Mouse (Mus musculus) liver, embryonic 11.5 days (tissue): ENCODE measurements around the gene Zfp385c. TPM values are rescaled to one million over a fixed set of nuclear protein-coding genes. Genes with fewer than 3 reads are reported as not detected.

ENCODE experiments used
- ATAC-seq: fragments of 200-750 bp; cut with Nextera tagmentation; replicated peaks from 2 replicates; pipeline ENCODE4 v1.8.0; 2017; ENCODE audit warnings: moderate number of reproducible peaks, mild to moderate bottlenecking, moderate TSS enrichment, moderate library complexity; ENCODE audit not compliant: low FRiP score
- DNase-seq: peaks from one replicate; pipeline ENCODE4 v3.0.0-alpha.2; 2017; ENCODE audit warnings: low spot score
- H3K27ac ChIP-seq: fragments of 300-500 bp; sonication (generic); 2 replicates; pipeline ENCODE4 v1.5.1; 2014; ENCODE audit warnings: mild to moderate bottlenecking, low read depth, low read length, control low read depth
- H3K27me3 ChIP-seq: fragments of 300-500 bp; sonication (generic); replicated peaks from 2 replicates; pipeline ENCODE4 v1.6.1; 2014; ENCODE audit warnings: low read length, mixed read lengths; ENCODE audit not compliant: control insufficient read depth, insufficient read depth
- H3K36me3 ChIP-seq: fragments of 300-500 bp; sonication (generic); 2 replicates; pipeline ENCODE4 v1.6.1; 2014; ENCODE audit warnings: mild to moderate bottlenecking, low read length, moderate library complexity, mixed read lengths; ENCODE audit not compliant: control insufficient read depth, insufficient read depth
- H3K4me1 ChIP-seq: fragments of 300-500 bp; sonication (generic); replicated peaks from 2 replicates; pipeline ENCODE4 v1.6.1; 2014; ENCODE audit warnings: low read length, mixed read lengths; ENCODE audit not compliant: control insufficient read depth, insufficient read depth
- H3K4me2 ChIP-seq: fragments of 300-500 bp; sonication (generic); 2 replicates; pipeline ENCODE4 v1.6.1; 2014; ENCODE audit warnings: mild to moderate bottlenecking, control low read depth, moderate library complexity
- H3K4me3 ChIP-seq: fragments of 300-500 bp; sonication (generic); 2 replicates; pipeline ENCODE4 v1.5.1; 2014; ENCODE audit warnings: low read depth, low read length, control low read depth
- H3K9ac ChIP-seq: fragments of 300-500 bp; sonication (generic); 2 replicates; pipeline ENCODE4 v1.6.1; 2014; ENCODE audit warnings: low read depth, low read length, control low read depth
- H3K9me3 ChIP-seq: fragments of 300-500 bp; sonication (generic); 2 replicates; pipeline ENCODE4 v1.6.1; 2016; ENCODE audit warnings: low read length, inconsistent platforms, mixed read lengths; ENCODE audit not compliant: control insufficient read depth
- WGBS: fragments of 180-500 bp; shearing (Covaris S2); extraction: QIAGEN DNeasy Blood & Tissue Kit; methylation state at CpG from one replicate; pipeline ENCODE4 v1.1.7; 2014; 5-methylcytosine and 5-hydroxymethylcytosine counted together
- polyA plus RNA-seq: library from polyadenylated mRNA; unstranded; fragments of >200 nt; fragmentation: Nextera tagmentation; extraction: Ambion mirVana; gene quantifications from 2 replicates; pipeline ENCODE4 v1.2.1, GENCODE M21; 2014

The Zfp385c gene
- polyA plus RNA-seq, 1 experiment from 2014 or later: not detected

GRCm38 (mm10) chr11:100640159-100640906, 51.9 kb downstream of the Zfp385c start:
- 8% methylated on average over 52 of the region's 52 CpGs for WGBS
- ATAC-seq (no peak), DNase-seq (no peak)
- H3K9me3 ChIP-seq: no peaks in the 10 kb centered on the region
- no peak overlapping the region for H3K27ac ChIP-seq
- no peaks in the 10 kb centered on the region for H3K36me3 ChIP-seq
- H3K4me2 ChIP-seq: peak overlapping the region; percentile 63
- H3K4me3 ChIP-seq: peak overlapping the region; percentile 32
- peaks cover 37% of the 10 kb centered on the region for H3K27me3 ChIP-seq
- no peaks in the 10 kb centered on the region for H3K4me1 ChIP-seq
- no peak overlapping the region for H3K9ac ChIP-seq

GRCm38 (mm10) chr11:100634530-100634929, 57.7 kb downstream of the Zfp385c start:
- no peaks in the 10 kb centered on the region for H3K36me3 ChIP-seq
- H3K27ac ChIP-seq: no peak overlapping the region
- H3K9ac ChIP-seq: no peak overlapping the region
- WGBS: 65% methylated on average over 7 of the region's 7 CpGs
- H3K4me3 ChIP-seq: no peak overlapping the region
- no peaks in the 10 kb centered on the region for H3K4me1 ChIP-seq
- H3K27me3 ChIP-seq: peaks cover 26% of the 10 kb centered on the region
- H3K4me2 ChIP-seq: no peak overlapping the region
- ATAC-seq: no peak
- no peak for DNase-seq
- no peaks in the 10 kb centered on the region for H3K9me3 ChIP-seq

GRCm38 (mm10) chr11:100628862-100629352, 63.3 kb downstream of the Zfp385c start:
- Histone ChIP-seq H3K9ac (no peak overlapping the region), H3K9me3 (no peaks in the 10 kb centered on the region), H3K27ac (no peak overlapping the region), H3K4me2 (no peak overlapping the region), H3K27me3 (peaks cover 2% of the 10 kb centered on the region; the same call in 1 of the 2 replicates), H3K4me3 (no peak overlapping the region), H3K4me1 (peaks cover 14% of the 10 kb centered on the region), H3K36me3 (peaks cover 5% of the 10 kb centered on the region; the same call in 1 of the 2 replicates)
- no peak for DNase-seq
- WGBS: 70% methylated on average over 13 of the region's 13 CpGs
- no peak for ATAC-seq

GRCm38 (mm10) chr11:100628056-100628455, 64.2 kb downstream of the Zfp385c start:
- Histone ChIP-seq H3K4me2 (no peak overlapping the region), H3K9ac (no peak overlapping the region), H3K4me3 (no peak overlapping the region), H3K27me3 (no peaks in the 10 kb centered on the region), H3K4me1 (peaks cover 18% of the 10 kb centered on the region), H3K9me3 (no peaks in the 10 kb centered on the region), H3K36me3 (peaks cover 5% of the 10 kb centered on the region; the same call in 1 of the 2 replicates), H3K27ac (no peak overlapping the region)
- WGBS: 75% methylated on average over 5 of the region's 5 CpGs
- DNase-seq: no peak
- no peak for ATAC-seq

- no peaks in the 10 kb centered on the region for H3K27me3 ChIP-seq
- peaks cover 5% of the 10 kb centered on the region; the same call in 1 of the 2 replicates for H3K36me3 ChIP-seq
- H3K4me3 ChIP-seq: no peak overlapping the region
- ATAC-seq: peak; percentile 73
- no peak overlapping the region; the same call in 1 of the 2 replicates for H3K27ac ChIP-seq
- 17% methylated on average over 9 of the region's 9 CpGs for WGBS
- peak overlapping the region; percentile 30; the same call in 1 of the 2 replicates for H3K4me2 ChIP-seq
- DNase-seq: peak; percentile 69
- H3K9me3 ChIP-seq: no peaks in the 10 kb centered on the region
- peaks cover 18% of the 10 kb centered on the region for H3K4me1 ChIP-seq
- no peak overlapping the region for H3K9ac ChIP-seq
Observed at GRCm38 (mm10) chr11:100626701-100627195, 65.5 kb downstream of the Zfp385c start.

- no peaks in the 10 kb centered on the region for H3K27me3 ChIP-seq
- 91% methylated on average over 23 of the region's 23 CpGs for WGBS
- DNase-seq (no peak), ATAC-seq (no peak)
- H3K36me3 ChIP-seq: peaks cover 5% of the 10 kb centered on the region; the same call in 1 of the 2 replicates
- no peak overlapping the region for H3K27ac ChIP-seq
- peaks cover 18% of the 10 kb centered on the region for H3K4me1 ChIP-seq
- no peak overlapping the region for H3K4me3 ChIP-seq
- H3K9ac ChIP-seq: no peak overlapping the region
- no peaks in the 10 kb centered on the region for H3K9me3 ChIP-seq
- H3K4me2 ChIP-seq: peak overlapping the region; percentile 6; the same call in 1 of the 2 replicates
Observed at GRCm38 (mm10) chr11:100625754-100626700, 66.2 kb downstream of the Zfp385c start.

- H3K9me3 ChIP-seq: no peaks in the 10 kb centered on the region
- peaks cover 23% of the 10 kb centered on the region for H3K4me1 ChIP-seq
- H3K27ac ChIP-seq: no peak overlapping the region
- peaks cover 5% of the 10 kb centered on the region; the same call in 1 of the 2 replicates for H3K36me3 ChIP-seq
- no peaks in the 10 kb centered on the region for H3K27me3 ChIP-seq
- peak overlapping the region; percentile 20; the same call in 1 of the 2 replicates for H3K9ac ChIP-seq
- DNase-seq: no peak
- ATAC-seq: no peak
- WGBS: 50% methylated on average over 5 of the region's 5 CpGs
- peak overlapping the region; percentile 76 for H3K4me3 ChIP-seq
- H3K4me2 ChIP-seq: peak overlapping the region; percentile 70
Observed at GRCm38 (mm10) chr11:100623867-100624266, 68.4 kb downstream of the Zfp385c start.

- DNase-seq (peak; percentile 96), ATAC-seq (peak; percentile 77)
- WGBS: under 1% methylated on average over 24 of the region's 24 CpGs
- Histone ChIP-seq H3K4me3 (peak overlapping the region; percentile 76), H3K36me3 (peaks cover 5% of the 10 kb centered on the region; the same call in 1 of the 2 replicates), H3K27ac (peak overlapping the region; percentile 47), H3K4me2 (peak overlapping the region; percentile 70), H3K9ac (peak overlapping the region; percentile 72), H3K27me3 (no peaks in the 10 kb centered on the region), H3K9me3 (no peaks in the 10 kb centered on the region), H3K4me1 (peaks cover 27% of the 10 kb centered on the region)
Observed at GRCm38 (mm10) chr11:100622714-100623113, 69.5 kb downstream of the Zfp385c start.
